Mouse (Mus musculus) CH12.LX (cell line): ENCODE data around the gene Shmt2. TPM values are rescaled to one million over a fixed set of nuclear protein-coding genes. Genes with fewer than 3 reads are reported as not detected.

Experiments
- DNase-seq: peaks from one replicate; pipeline ENCODE4 v3.0.0-alpha.2; 2013; ENCODE audit errors: extremely low read depth
- H3K27ac ChIP-seq: 2 replicates; pipeline ENCODE4 v1.5.1; 2012; ENCODE audit warnings: low read depth, mild to moderate bottlenecking, control low read depth, moderate library complexity; ENCODE audit not compliant: insufficient read depth
- H3K27me3 ChIP-seq: replicated peaks from 2 replicates; pipeline ENCODE3; 2012; ENCODE audit warnings: inconsistent platforms
- H3K36me3 ChIP-seq, 2 experiments: replicated peaks in 1 of 2; 2 replicates each; pipeline versions ENCODE3 to v1.6.1; 2012; ENCODE audit warnings: inconsistent platforms in 1 of 2, low read length in 1 of 2, mild to moderate bottlenecking in 1 of 2, mixed read lengths in 1 of 2, moderate library complexity in 1 of 2; ENCODE audit not compliant: control insufficient read depth in 1 of 2, insufficient read depth in 1 of 2
- H3K4me1 ChIP-seq, 2 experiments: 2 replicates each; pipeline ENCODE4 v1.6.1; 2012; ENCODE audit warnings: inconsistent platforms in 1 of 2, moderate library complexity in 1 of 2; ENCODE audit not compliant: insufficient read depth in 2 of 2, control insufficient read depth in 1 of 2
- H3K4me2 ChIP-seq: 2 replicates; pipeline ENCODE4 v1.6.1; 2012; ENCODE audit warnings: low read depth, mild to moderate bottlenecking, control low read depth; ENCODE audit not compliant: poor library complexity, insufficient read depth, severe bottlenecking
- H3K4me3 ChIP-seq, 3 experiments: fragments of 150-350 bp in 1 of 3; sonication (generic) in 1 of 3; replicated peaks in 1 of 3; 2 replicates each; pipeline versions ENCODE3 to v1.5.1; 2011 to 2012; ENCODE audit warnings: low read depth in 2 of 3, low read length in 2 of 3, mild to moderate bottlenecking in 2 of 3, moderate library complexity in 2 of 3, control low read depth in 1 of 3, improper control_type of control experiment in 1 of 3, inconsistent platforms in 1 of 3, mixed read lengths in 1 of 3; ENCODE audit not compliant: poor library complexity in 1 of 3
- H3K79me2 ChIP-seq: replicated peaks from 2 replicates; pipeline ENCODE4 v1.6.1; 2012; ENCODE audit warnings: mild to moderate bottlenecking, moderate library complexity; ENCODE audit not compliant: control insufficient read depth, poor library complexity, insufficient read depth, severe bottlenecking; ENCODE audit errors: extremely low read depth
- H3K9ac ChIP-seq: 2 replicates; pipeline ENCODE4 v1.6.1; 2012; ENCODE audit warnings: low read depth, mild to moderate bottlenecking, control low read depth, moderate library complexity; ENCODE audit not compliant: insufficient read depth
- H3K9me3 ChIP-seq: replicated peaks from 2 replicates; pipeline ENCODE3; 2012; ENCODE audit warnings: low read length, inconsistent platforms, mixed read lengths
- BHLHE40 ChIP-seq: IDR thresholded peaks from 2 replicates; pipeline ENCODE4 v1.6.1; 2011; ENCODE audit warnings: mild to moderate bottlenecking, low read depth, low read length, improper control_type of control experiment
- CHD2 ChIP-seq: IDR thresholded peaks from 2 replicates; pipeline ENCODE4 v1.6.1; 2011; ENCODE audit warnings: low read length, improper control_type of control experiment
- CTCF ChIP-seq, 2 experiments: IDR thresholded peaks in 1 of 2; conservative IDR thresholded peaks in 1 of 2; 2 replicates each; pipeline ENCODE4 v1.5.1; 2011 to 2012; ENCODE audit warnings: low read depth in 2 of 2, low read length in 2 of 2, improper control_type of control experiment in 1 of 2, inconsistent platforms in 1 of 2, mild to moderate bottlenecking in 1 of 2, moderate library complexity in 1 of 2
- ETS1 ChIP-seq: conservative IDR thresholded peaks from 2 replicates; pipeline ENCODE4 v1.6.1; 2012; ENCODE audit warnings: low read depth, mild to moderate bottlenecking, inconsistent platforms, low read length, improper control_type of control experiment, moderate library complexity
- GABPA ChIP-seq: IDR thresholded peaks from 2 replicates; pipeline ENCODE4 v1.6.1; 2012; ENCODE audit warnings: low read depth, low read length, improper control_type of control experiment, inconsistent platforms; ENCODE audit not compliant: insufficient replicate concordance
- HCFC1 ChIP-seq: IDR thresholded peaks from 2 replicates; pipeline ENCODE4 v1.6.1; 2012; ENCODE audit warnings: low read depth, mild to moderate bottlenecking, inconsistent platforms, low read length, improper control_type of control experiment
- IRF4 ChIP-seq: IDR thresholded peaks from 2 replicates; pipeline ENCODE4 v1.6.1; 2014; ENCODE audit warnings: low read depth, mild to moderate bottlenecking, inconsistent platforms, low read length, improper control_type of control experiment
- JUND ChIP-seq: conservative IDR thresholded peaks from 2 replicates; pipeline ENCODE4 v1.6.1; 2011; ENCODE audit warnings: low read depth, low read length, improper control_type of control experiment
- KAT2A ChIP-seq: IDR thresholded peaks from 2 replicates; pipeline ENCODE4 v1.6.1; 2012; ENCODE audit warnings: low read length, improper control_type of control experiment, inconsistent platforms; ENCODE audit not compliant: insufficient replicate concordance
- MAX ChIP-seq: IDR thresholded peaks from 2 replicates; pipeline ENCODE4 v1.6.1; 2011; ENCODE audit warnings: low read length, improper control_type of control experiment
- MAZ ChIP-seq: IDR thresholded peaks from 2 replicates; pipeline ENCODE4 v1.6.1; 2012; ENCODE audit warnings: low read depth, mild to moderate bottlenecking, inconsistent platforms, low read length, improper control_type of control experiment, moderate library complexity
- MEF2A ChIP-seq: IDR thresholded peaks from 2 replicates; pipeline ENCODE4 v1.6.1; 2014; ENCODE audit warnings: low read depth, mild to moderate bottlenecking, inconsistent platforms, low read length, improper control_type of control experiment, borderline replicate concordance
- MYC ChIP-seq: IDR thresholded peaks from 2 replicates; pipeline ENCODE4 v1.6.1; 2011; ENCODE audit warnings: low read depth, mild to moderate bottlenecking, improper control_type of control experiment, low read length
- NELFE ChIP-seq: IDR thresholded peaks from 2 replicates; pipeline ENCODE4 v1.6.1; 2011; ENCODE audit warnings: low read depth, low read length, improper control_type of control experiment
- PAX5 ChIP-seq: IDR thresholded peaks from 2 replicates; pipeline ENCODE4 v1.6.1; 2012; ENCODE audit warnings: low read length, inconsistent platforms, mixed read lengths
- POLR2A ChIP-seq: IDR thresholded peaks from 2 replicates; pipeline ENCODE4 v1.6.1; 2011; ENCODE audit warnings: low read depth, mild to moderate bottlenecking, improper control_type of control experiment, low read length
- TCF12 ChIP-seq: IDR thresholded peaks from 2 replicates; pipeline ENCODE4 v1.6.1; 2014; ENCODE audit warnings: low read depth, mild to moderate bottlenecking, inconsistent platforms, low read length, improper control_type of control experiment
- UBTF ChIP-seq: IDR thresholded peaks from 2 replicates; pipeline ENCODE4 v1.6.1; 2012; ENCODE audit warnings: low read depth, mild to moderate bottlenecking, inconsistent platforms, low read length, improper control_type of control experiment, moderate library complexity
- USF2 ChIP-seq: conservative IDR thresholded peaks from 2 replicates; pipeline ENCODE4 v1.6.1; 2011; ENCODE audit warnings: low read depth, low read length, improper control_type of control experiment
- ZC3H11A ChIP-seq: IDR thresholded peaks from 2 replicates; pipeline ENCODE4 v1.6.1; 2012; ENCODE audit warnings: low read depth, mild to moderate bottlenecking, inconsistent platforms, low read length, improper control_type of control experiment
- ZMIZ1 ChIP-seq: IDR thresholded peaks from 2 replicates; pipeline ENCODE4 v1.6.1; 2012; ENCODE audit warnings: low read depth, mild to moderate bottlenecking, inconsistent platforms, low read length, improper control_type of control experiment
- dilution Hi-C: fragments of 300-500 bp; cut with MboI; formaldehyde crosslinking; loops from 2 replicates; pipeline ENCODE4 v1.14.3; 2020; ENCODE audit warnings: low sequenced_read_pairs; ENCODE audit not compliant: extremely low pct_unique_long_range_greater_than_20kb, extremely low pct_ligation_motif_present
- in situ Hi-C: fragments of 300-500 bp; cut with MboI; formaldehyde crosslinking; loops from 3 replicates; pipeline ENCODE4 v1.14.3; 2019; ENCODE audit warnings: low sequenced_read_pairs, low pct_ligation_motif_present, low pct_unique_long_range_greater_than_20kb, mixed read lengths
- polyA plus RNA-seq: library from polyadenylated mRNA; unstranded; fragments of >175 nt; gene quantifications from 2 replicates; pipeline ENCODE4 v1.2.1, GENCODE M21; 2012; ENCODE audit warnings: low read depth; ENCODE audit not compliant: insufficient read length
- total RNA-seq, 2 experiments: library from RNA; depleted of rRNA; stranded (reverse); fragments of 300-350 nt in 1 of 2; fragments of >200 nt in 1 of 2; gene quantifications; 2 replicates each; pipeline ENCODE4 v1.2.3; 2012 to 2014

Shmt2 gene
- total and polyA plus RNA-seq, 3 experiments = 267 to 353 (median 317) TPM

DNA sequence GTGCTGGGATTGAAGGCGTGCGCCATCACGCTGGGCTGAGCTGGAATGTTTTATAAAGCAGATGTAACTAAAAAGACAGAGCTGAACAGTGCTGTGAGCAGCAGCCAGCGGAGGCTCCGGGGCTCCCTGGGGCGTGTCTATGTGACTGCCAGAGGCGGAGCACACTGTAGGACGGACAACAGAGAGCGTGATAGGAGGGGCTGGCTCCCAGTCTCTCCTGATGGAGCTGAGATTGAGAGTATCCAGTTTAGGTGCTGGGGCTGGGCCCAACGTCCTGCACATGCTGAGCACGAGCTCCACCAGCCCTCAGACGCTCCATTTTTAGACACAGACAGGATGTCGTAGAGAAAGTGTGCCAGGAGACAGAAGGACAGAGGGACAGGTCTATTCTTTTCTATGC is 42.1 kb upstream of the Shmt2 start:
- dilution Hi-C loops (no loop called here), in situ Hi-C loops (loop anchor here (10.0 kb wide), 1 partner anchor 170 kb away; the partner anchor contains the start of gene Zbtb39)
- no peak overlapping the region for H3K27ac ChIP-seq
- H3K9me3 ChIP-seq = no peaks in the 10 kb centered on the region
- no peaks in the 10 kb centered on the region for H3K79me2 ChIP-seq
- peaks cover 74 to 76% of the 10 kb centered on the region in 2 experiments for H3K36me3 ChIP-seq
- no peak overlapping the region for H3K9ac ChIP-seq
- H3K4me1 ChIP-seq = peaks cover 0 to 16% of the 10 kb centered on the region in 2 experiments; a peak in 2 of 4 replicates
- TF ChIP-seq MEF2A (no peak), NELFE (no peak), BHLHE40 (no peak), MAZ (no peak), MYC (no peak), ZC3H11A (no peak), CHD2 (no peak), ZMIZ1 (no peak), ETS1 (no peak), PAX5 (no peak), GABPA (no peak), TCF12 (no peak), USF2 (no peak)
- TF ChIP-seq, all 38 proteins: peak for 0
- DNase-seq = no peak
- Histone ChIP-seq H3K27me3 (no peaks in the 10 kb centered on the region), H3K4me2 (no peak overlapping the region), H3K4me3 (no peak overlapping the region)

DNA sequence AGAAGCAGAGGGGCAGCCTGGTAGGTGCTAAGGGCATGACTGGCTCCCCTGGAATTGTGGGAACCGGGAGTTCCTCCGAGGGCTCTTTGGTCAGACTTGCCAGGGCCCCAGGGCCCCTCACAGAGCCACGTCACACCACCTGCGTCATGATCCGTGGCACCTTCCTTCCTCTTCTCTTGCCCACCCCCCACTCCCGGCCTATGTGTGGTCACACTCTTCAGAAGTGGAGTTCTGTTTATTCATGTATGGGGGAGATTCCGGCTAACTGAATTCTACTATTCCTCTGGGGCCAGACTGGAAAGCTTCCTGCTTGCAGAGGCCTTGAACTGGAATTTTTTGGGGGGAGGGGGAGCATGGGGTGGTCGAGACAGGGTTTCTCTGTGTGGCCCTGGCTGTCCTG is 41.6 kb upstream of the Shmt2 start:
- H3K9ac ChIP-seq = no peak overlapping the region
- H3K27ac ChIP-seq = no peak overlapping the region
- H3K4me3 ChIP-seq = no peak overlapping the region
- no peaks in the 10 kb centered on the region for H3K9me3 ChIP-seq
- no peak overlapping the region for H3K4me2 ChIP-seq
- no peaks in the 10 kb centered on the region for H3K27me3 ChIP-seq
- in situ Hi-C loops = loop anchor here (10.0 kb wide), 1 partner anchor 171 kb away; the partner anchor contains the start of gene Zbtb39
- dilution Hi-C loops = no loop called here
- TF ChIP-seq TCF12 (no peak), KAT2A (no peak), CTCF (conservative IDR thresholded peaks at IDR 0.05 in 1 of 2, IDR thresholded peaks at IDR 0.05 in 1 of 2; ENCODE audit: low read depth in 2 of 2, low read length in 2 of 2) (no peak), IRF4 (no peak), HCFC1 (no peak), NELFE (no peak), UBTF (no peak), JUND (no peak), POLR2A (no peak), MAX (no peak)
- no peaks in the 10 kb centered on the region for H3K79me2 ChIP-seq
- peaks cover 0 to 16% of the 10 kb centered on the region in 2 experiments; a peak in 2 of 4 replicates for H3K4me1 ChIP-seq
- DNase-seq = no peak
- H3K36me3 ChIP-seq = peaks cover 75 to 77% of the 10 kb centered on the region in 2 experiments
